Mouse (Mus musculus) G1E (cell line): ENCODE results near the gene Pan3.

Source experiments
- CTCF ChIP-seq: IDR thresholded peaks from 2 replicates; pipeline ENCODE4 v1.5.1; 2012; ENCODE audit warnings: low read depth, low read length, inconsistent platforms, mixed read lengths
- GATA1 ChIP-seq: IDR thresholded peaks from 2 replicates; pipeline ENCODE4 v1.6.1; 2012; ENCODE audit warnings: borderline replicate concordance, low read length, inconsistent platforms, mixed read lengths
- GATA2 ChIP-seq: IDR thresholded peaks from 2 replicates; pipeline ENCODE4 v1.6.1; 2012; ENCODE audit warnings: low read depth, low read length, inconsistent platforms, borderline replicate concordance
- POLR2AphosphoS5 ChIP-seq: IDR thresholded peaks from 2 replicates; pipeline ENCODE4 v1.6.1; 2012; ENCODE audit warnings: low read depth, low read length, inconsistent platforms; ENCODE audit not compliant: insufficient replicate concordance
- TAL1 ChIP-seq: conservative IDR thresholded peaks from 2 replicates; pipeline ENCODE4 v1.6.1; 2012; ENCODE audit warnings: low read depth, low read length, inconsistent platforms, mixed read lengths

DNA sequence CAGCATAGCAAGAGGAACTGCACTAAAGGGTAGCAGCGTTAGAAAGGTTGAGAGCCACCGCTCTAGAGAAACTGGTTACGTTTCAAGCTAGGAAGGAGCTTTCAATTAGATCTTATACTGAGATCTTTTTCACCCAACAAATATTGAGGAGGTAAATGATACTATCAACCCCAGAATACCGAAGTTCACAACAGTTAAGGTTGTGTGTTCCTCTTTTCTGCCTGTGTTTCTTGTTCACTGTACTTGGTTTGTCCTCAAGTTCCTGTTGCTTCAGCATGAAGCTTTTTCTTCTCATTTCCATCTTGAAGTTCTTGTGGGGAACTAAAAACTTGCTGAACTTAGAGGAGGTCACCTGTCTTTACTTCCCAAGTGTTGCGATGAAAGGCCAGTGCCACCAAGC lies 41.2 kb downstream of the Pan3 start:
- TF ChIP-seq CTCF (no peak), GATA1 (no peak), POLR2AphosphoS5 (no peak), TAL1 (no peak), GATA2 (no peak)
